Mouse (Mus musculus) lung, embryonic 15.5 days (tissue): ENCODE data around the gene Zfp1. TPM values are rescaled to one million over a fixed set of nuclear protein-coding genes. Genes with fewer than 3 reads are reported as not detected.
A peak's percentile ranks its signal among the peaks of the same experiment; 100 is the strongest.

ENCODE experiments used
- ATAC-seq: fragments of 200-750 bp; cut with Nextera tagmentation; 2 replicates; pipeline ENCODE4 v1.8.0; 2017; ENCODE audit warnings: moderate number of reproducible peaks, borderline replicate concordance; ENCODE audit not compliant: low FRiP score, low TSS enrichment; ENCODE audit errors: extremely low read depth
- H3K27ac ChIP-seq: fragments of 300-500 bp; sonication (generic); 2 replicates; pipeline ENCODE4 v1.5.1; 2015; ENCODE audit warnings: moderate library complexity, mild to moderate bottlenecking, inconsistent platforms
- H3K27me3 ChIP-seq: fragments of 300-500 bp; sonication (generic); 2 replicates; pipeline ENCODE4 v1.6.1; 2015; ENCODE audit warnings: inconsistent platforms
- H3K36me3 ChIP-seq: fragments of 300-500 bp; sonication (generic); 2 replicates; pipeline ENCODE4 v1.6.1; 2015; ENCODE audit warnings: inconsistent platforms
- H3K4me1 ChIP-seq: fragments of 300-500 bp; sonication (generic); 2 replicates; pipeline ENCODE4 v1.6.1; 2015; ENCODE audit warnings: inconsistent platforms
- H3K4me2 ChIP-seq: fragments of 300-500 bp; sonication (generic); 2 replicates; pipeline ENCODE4 v1.6.1; 2015; ENCODE audit warnings: inconsistent platforms, mild to moderate bottlenecking, moderate library complexity
- H3K4me3 ChIP-seq: fragments of 300-500 bp; sonication (generic); 2 replicates; pipeline ENCODE4 v1.5.1; 2015; ENCODE audit warnings: mild to moderate bottlenecking, inconsistent platforms
- H3K9ac ChIP-seq: fragments of 300-500 bp; sonication (generic); 2 replicates; pipeline ENCODE4 v1.6.1; 2015; ENCODE audit warnings: inconsistent platforms
- H3K9me3 ChIP-seq: fragments of 300-500 bp; sonication (generic); 2 replicates; pipeline ENCODE4 v1.6.1; 2016; ENCODE audit warnings: inconsistent platforms
- WGBS: fragments of 180-500 bp; shearing (Covaris S2); methylation state at CpG from one replicate; pipeline ENCODE4 v1.1.7; 2015; 5-methylcytosine and 5-hydroxymethylcytosine counted together
- polyA plus RNA-seq: library from polyadenylated mRNA; unstranded; fragments of >200 nt; fragmentation: Nextera tagmentation; extraction: Ambion mirVana; gene quantifications from 2 replicates; pipeline ENCODE4 v1.2.1, GENCODE M21; 2015

Zfp1 gene
- 18.9 and 20.0 TPM in 2 replicates for polyA plus RNA-seq

GRCm38 (mm10) chr8:111643264-111644141 is at the start of gene Zfp1:
TSS of gene Zfp1 (plus strand) at chr8:111643401.
- H3K9me3 ChIP-seq, result no peaks in the 10 kb centered on the region
- H3K27me3 ChIP-seq, result no peaks in the 10 kb centered on the region
- H3K27ac ChIP-seq, result peak within 1 kb of the TSS; percentile 97
- H3K9ac ChIP-seq, result peak within 1 kb of the TSS; percentile 96
- peak within 1 kb of the TSS; percentile 70 for H3K4me2 ChIP-seq
- peak within 1 kb of the TSS; percentile 97 for H3K4me3 ChIP-seq
- ATAC-seq, result peak; percentile 99
- H3K36me3 ChIP-seq, result no peaks in the 10 kb centered on the region
- under 1% methylated on average over 75 of the region's 75 CpGs for WGBS
- H3K4me1 ChIP-seq, result peaks cover 13% of the 10 kb centered on the region

- no peak for ATAC-seq
- H3K36me3 ChIP-seq, result no peaks in the 10 kb centered on the region
- no peaks in the 10 kb centered on the region for H3K9me3 ChIP-seq
- H3K27ac ChIP-seq, result peak overlapping the region; percentile 90
- H3K4me1 ChIP-seq, result peaks cover 61% of the 10 kb centered on the region
- H3K27me3 ChIP-seq, result no peaks in the 10 kb centered on the region
- H3K4me2 ChIP-seq, result no peak overlapping the region
- no peak overlapping the region for H3K4me3 ChIP-seq
- no peak overlapping the region for H3K9ac ChIP-seq
- WGBS, result 53% methylated on average over 3 of the region's 3 CpGs
These were observed 49.0 kb upstream of the Zfp1 start for GRCm38 (mm10) chr8:111594044-111594840.

GRCm38 (mm10) chr8:111594951-111595350 is 48.2 kb upstream of the Zfp1 start:
- no peak for ATAC-seq
- H3K4me3 ChIP-seq, result no peak overlapping the region
- peaks cover 67% of the 10 kb centered on the region for H3K4me1 ChIP-seq
- 86% methylated on average over 2 of the region's 2 CpGs for WGBS
- no peaks in the 10 kb centered on the region for H3K9me3 ChIP-seq
- H3K4me2 ChIP-seq, result no peak overlapping the region
- no peaks in the 10 kb centered on the region for H3K36me3 ChIP-seq
- H3K9ac ChIP-seq, result no peak overlapping the region
- no peaks in the 10 kb centered on the region for H3K27me3 ChIP-seq
- peak overlapping the region; percentile 90 for H3K27ac ChIP-seq

- Histone ChIP-seq H3K9ac (no peak overlapping the region), H3K4me2 (peak overlapping the region; percentile 41), H3K36me3 (no peaks in the 10 kb centered on the region), H3K4me1 (peaks cover 69% of the 10 kb centered on the region), H3K4me3 (no peak overlapping the region), H3K27ac (peak overlapping the region; percentile 90), H3K27me3 (no peaks in the 10 kb centered on the region), H3K9me3 (no peaks in the 10 kb centered on the region)
- 45% methylated on average over 15 of the region's 15 CpGs for WGBS
- ATAC-seq, result peak; percentile 66
These were observed 47.3 kb upstream of the Zfp1 start for GRCm38 (mm10) chr8:111595712-111596484.

GRCm38 (mm10) chr8:111596485-111596821 is 46.7 kb upstream of the Zfp1 start:
- Histone ChIP-seq H3K4me3 (no peak overlapping the region), H3K4me1 (peaks cover 69% of the 10 kb centered on the region), H3K4me2 (peak overlapping the region; percentile 41; the same call in 1 of the 2 replicates), H3K9ac (no peak overlapping the region), H3K36me3 (no peaks in the 10 kb centered on the region), H3K27ac (peak overlapping the region; percentile 90), H3K9me3 (no peaks in the 10 kb centered on the region), H3K27me3 (no peaks in the 10 kb centered on the region)
- no peak for ATAC-seq
- WGBS, result 15% methylated on average over 3 of the region's 3 CpGs

GRCm38 (mm10) chr8:111597310-111597709 is 45.9 kb upstream of the Zfp1 start:
- peak overlapping the region; percentile 41; the same call in 1 of the 2 replicates for H3K4me2 ChIP-seq
- WGBS, result 5% methylated on average over 1 of the region's 1 CpGs
- no peaks in the 10 kb centered on the region for H3K27me3 ChIP-seq
- no peaks in the 10 kb centered on the region for H3K36me3 ChIP-seq
- H3K9ac ChIP-seq, result no peak overlapping the region
- no peak overlapping the region for H3K4me3 ChIP-seq
- peaks cover 69% of the 10 kb centered on the region for H3K4me1 ChIP-seq
- H3K9me3 ChIP-seq, result no peaks in the 10 kb centered on the region
- ATAC-seq, result peak; percentile 80
- H3K27ac ChIP-seq, result peak overlapping the region; percentile 90

GRCm38 (mm10) chr8:111599707-111600444 is 43.3 kb upstream of the Zfp1 start:
- no peak for ATAC-seq
- Histone ChIP-seq H3K4me3 (no peak overlapping the region), H3K4me1 (peaks cover 47% of the 10 kb centered on the region), H3K27ac (0 out of 2 replicates have a peak overlapping the region, but pooled peaks have one; percentile 5), H3K9ac (no peak overlapping the region), H3K4me2 (no peak overlapping the region), H3K27me3 (no peaks in the 10 kb centered on the region), H3K9me3 (no peaks in the 10 kb centered on the region), H3K36me3 (no peaks in the 10 kb centered on the region)
- WGBS, result 72% methylated on average over 9 of the region's 9 CpGs

GRCm38 (mm10) chr8:111602050-111602449 is 41.2 kb upstream of the Zfp1 start:
- Histone ChIP-seq H3K4me1 (peaks cover 28% of the 10 kb centered on the region), H3K9ac (no peak overlapping the region), H3K4me3 (no peak overlapping the region), H3K4me2 (no peak overlapping the region), H3K36me3 (no peaks in the 10 kb centered on the region), H3K27ac (no peak overlapping the region), H3K9me3 (no peaks in the 10 kb centered on the region), H3K27me3 (no peaks in the 10 kb centered on the region)
- 97% methylated on average over 4 of the region's 4 CpGs for WGBS
- no peak for ATAC-seq

GRCm38 (mm10) chr8:111604986-111605385 is 38.2 kb upstream of the Zfp1 start:
- Histone ChIP-seq H3K27me3 (no peaks in the 10 kb centered on the region), H3K9me3 (no peaks in the 10 kb centered on the region), H3K9ac (no peak overlapping the region), H3K36me3 (0 out of 2 replicates have a peak, but pooled peaks cover 3% of the 10 kb centered on the region), H3K4me3 (no peak overlapping the region), H3K4me1 (peaks cover 4% of the 10 kb centered on the region), H3K27ac (no peak overlapping the region), H3K4me2 (no peak overlapping the region)
- ATAC-seq, result no peak
- WGBS, result 90% methylated on average over 2 of the region's 2 CpGs

GRCm38 (mm10) chr8:111606961-111607360 is 36.2 kb upstream of the Zfp1 start:
- H3K4me2 ChIP-seq, result no peak overlapping the region
- no peak overlapping the region for H3K9ac ChIP-seq
- no peaks in the 10 kb centered on the region for H3K27me3 ChIP-seq
- H3K4me3 ChIP-seq, result no peak overlapping the region
- 0 out of 2 replicates have a peak, but pooled peaks cover 2% of the 10 kb centered on the region for H3K4me1 ChIP-seq
- peaks cover 10% of the 10 kb centered on the region for H3K36me3 ChIP-seq
- no peaks in the 10 kb centered on the region for H3K9me3 ChIP-seq
- 81% methylated on average over 9 of the region's 9 CpGs for WGBS
- H3K27ac ChIP-seq, result no peak overlapping the region
- no peak for ATAC-seq

GRCm38 (mm10) chr8:111607414-111607813 is 35.8 kb upstream of the Zfp1 start:
- H3K4me1 ChIP-seq, result 0 out of 2 replicates have a peak, but pooled peaks cover 2% of the 10 kb centered on the region
- ATAC-seq, result no peak
- H3K4me3 ChIP-seq, result no peak overlapping the region
- no peak overlapping the region for H3K4me2 ChIP-seq
- 93% methylated on average over 7 of the region's 7 CpGs for WGBS
- H3K27ac ChIP-seq, result no peak overlapping the region
- H3K9ac ChIP-seq, result no peak overlapping the region
- H3K9me3 ChIP-seq, result no peaks in the 10 kb centered on the region
- peaks cover 10% of the 10 kb centered on the region for H3K36me3 ChIP-seq
- no peaks in the 10 kb centered on the region for H3K27me3 ChIP-seq
